Mouse (Mus musculus) layer of hippocampus, adult 11-12 months (tissue): Measurements from ENCODE around the gene Adad2.

ENCODE experiments used
- DNase-seq: peaks from one replicate; pipeline ENCODE4 v3.0.0; 2022; ENCODE audit warnings: low spot score

Adad2 gene

DNA sequence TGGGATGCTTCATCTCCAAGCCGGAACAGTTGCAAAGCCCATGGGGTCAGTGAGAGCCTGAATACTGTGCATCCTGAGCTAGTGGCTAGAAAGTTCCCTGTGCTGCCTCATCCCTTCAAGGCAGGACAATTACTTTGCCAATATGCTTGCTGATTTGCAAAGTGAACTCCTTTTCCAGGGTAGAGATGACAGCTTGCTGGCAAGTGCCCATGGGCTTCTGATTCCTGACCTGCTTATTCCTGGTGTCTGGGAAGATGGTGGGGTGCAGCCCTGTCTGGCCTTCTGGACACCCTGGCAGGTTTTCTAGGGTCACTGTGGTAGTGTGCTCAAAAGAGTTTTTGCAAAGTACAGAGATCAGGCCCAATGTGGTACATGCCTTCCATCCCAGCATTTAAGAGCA lies 30.4 kb downstream of the Adad2 start:
- DNase-seq: no peak

DNA sequence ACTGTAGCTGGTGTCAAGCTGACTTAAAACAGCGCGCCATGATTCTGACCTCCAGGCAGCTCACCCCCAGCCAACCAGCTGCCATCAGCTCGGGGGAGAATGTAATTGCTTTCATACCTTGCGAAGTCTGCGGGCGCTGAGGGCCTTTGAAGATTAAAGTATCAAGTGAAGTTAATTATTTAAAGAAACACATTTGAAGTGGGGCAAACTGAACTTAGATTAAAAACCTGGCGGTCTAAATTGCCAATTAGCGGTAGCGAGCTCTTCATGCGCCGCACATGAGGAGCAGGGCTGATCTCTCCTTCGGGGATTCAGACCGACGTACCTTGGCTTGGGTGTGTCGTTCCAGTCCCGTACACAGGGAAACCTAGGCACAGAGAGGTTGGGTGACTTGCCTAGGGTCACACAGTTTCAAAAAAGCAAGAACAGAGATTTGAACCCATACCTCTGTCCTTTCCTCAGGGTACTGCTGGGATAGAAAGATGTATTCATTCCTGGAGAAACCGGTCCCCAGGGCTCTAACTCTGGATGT lies 31.9 kb downstream of the Adad2 start:
- DNase-seq: no peak

DNA sequence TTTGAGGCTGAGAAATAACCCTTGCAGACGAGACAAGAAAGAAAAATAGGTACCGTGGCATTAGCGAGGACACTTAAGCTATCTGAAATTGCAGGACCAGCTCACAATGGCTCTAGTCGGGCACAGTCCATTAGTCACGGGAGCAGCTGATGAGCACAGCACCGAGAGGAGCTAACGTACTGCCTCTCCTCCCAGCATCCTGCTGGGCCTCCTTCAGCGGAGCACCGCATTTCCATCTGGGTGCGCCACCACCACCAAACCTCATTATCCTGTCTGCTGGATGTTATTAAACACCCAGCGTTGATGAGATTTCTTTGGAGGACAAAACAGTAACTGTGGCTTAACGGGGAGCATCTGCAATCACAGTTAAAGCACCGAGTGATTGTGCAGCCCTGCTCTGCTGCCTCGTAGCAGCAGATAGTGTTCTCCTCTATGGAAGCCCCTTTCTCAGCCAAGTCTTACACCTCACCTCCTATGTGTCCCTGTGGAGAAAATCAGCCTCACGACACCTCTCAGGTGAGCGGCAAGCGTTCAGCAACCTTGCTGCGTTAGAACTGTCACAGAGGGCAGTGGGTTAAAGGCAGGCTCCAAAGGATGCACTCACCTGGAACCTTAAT lies 32.5 kb downstream of the Adad2 start:
- no peak for DNase-seq

DNA sequence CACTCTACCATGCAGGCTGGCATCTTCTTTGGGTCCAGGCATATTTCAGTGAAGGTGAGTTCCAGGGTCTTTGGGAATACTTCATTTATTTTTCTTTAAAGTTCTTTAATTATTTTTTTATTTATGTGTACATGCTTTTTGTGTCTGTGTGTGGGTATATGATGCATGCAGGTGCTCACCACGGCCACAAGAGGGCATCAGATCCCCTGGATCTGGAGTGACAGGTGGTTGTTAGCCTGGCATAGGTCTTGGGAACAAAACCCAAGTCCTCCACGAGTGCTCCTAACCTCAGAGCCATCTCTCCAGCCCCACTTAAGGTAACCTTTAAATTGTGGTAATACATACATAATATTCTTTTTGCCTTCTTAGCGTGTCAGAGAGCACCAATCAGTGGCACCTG lies 33.6 kb downstream of the Adad2 start:
- no peak for DNase-seq

DNA sequence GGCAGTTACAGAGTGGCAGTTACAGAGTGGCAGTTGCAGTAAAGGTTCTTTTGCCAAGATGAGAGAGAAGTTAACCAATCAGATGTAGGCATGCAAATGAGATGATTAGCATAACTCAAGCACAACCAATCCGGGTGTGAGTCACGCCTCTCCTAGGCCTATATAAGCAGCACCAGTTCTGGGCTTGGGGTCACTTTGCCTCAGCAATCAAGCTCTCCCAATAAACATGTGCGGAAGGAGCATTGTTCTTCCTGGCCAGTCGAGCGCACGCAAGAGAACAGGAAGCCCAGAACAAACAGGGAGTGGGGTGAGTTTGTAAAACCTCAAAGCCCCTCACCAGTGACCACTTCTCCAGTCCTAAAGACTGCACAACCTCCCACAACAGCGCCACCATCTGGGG lies 34.3 kb downstream of the Adad2 start:
- no peak for DNase-seq

DNA sequence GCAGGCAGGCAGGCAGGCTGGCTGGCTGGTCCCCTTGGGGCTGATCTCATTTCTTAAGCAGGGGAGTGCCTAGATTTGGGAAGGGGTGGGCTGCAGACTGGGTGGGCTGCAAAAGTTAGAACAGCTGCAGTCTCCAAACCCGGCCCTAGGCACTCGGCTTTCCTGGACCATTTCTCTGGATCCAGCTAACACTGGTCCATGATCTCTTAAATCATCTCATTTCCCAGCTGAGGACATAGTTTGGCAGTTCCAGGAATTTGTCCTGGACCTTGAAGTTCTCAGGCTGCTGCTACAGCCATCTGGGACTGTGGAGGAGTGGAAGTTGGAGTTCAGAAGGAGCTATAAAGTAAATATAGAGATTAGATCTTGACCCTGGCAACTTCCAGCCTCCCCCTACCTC lies 38.8 kb downstream of the Adad2 start:
- DNase-seq: no peak

DNA sequence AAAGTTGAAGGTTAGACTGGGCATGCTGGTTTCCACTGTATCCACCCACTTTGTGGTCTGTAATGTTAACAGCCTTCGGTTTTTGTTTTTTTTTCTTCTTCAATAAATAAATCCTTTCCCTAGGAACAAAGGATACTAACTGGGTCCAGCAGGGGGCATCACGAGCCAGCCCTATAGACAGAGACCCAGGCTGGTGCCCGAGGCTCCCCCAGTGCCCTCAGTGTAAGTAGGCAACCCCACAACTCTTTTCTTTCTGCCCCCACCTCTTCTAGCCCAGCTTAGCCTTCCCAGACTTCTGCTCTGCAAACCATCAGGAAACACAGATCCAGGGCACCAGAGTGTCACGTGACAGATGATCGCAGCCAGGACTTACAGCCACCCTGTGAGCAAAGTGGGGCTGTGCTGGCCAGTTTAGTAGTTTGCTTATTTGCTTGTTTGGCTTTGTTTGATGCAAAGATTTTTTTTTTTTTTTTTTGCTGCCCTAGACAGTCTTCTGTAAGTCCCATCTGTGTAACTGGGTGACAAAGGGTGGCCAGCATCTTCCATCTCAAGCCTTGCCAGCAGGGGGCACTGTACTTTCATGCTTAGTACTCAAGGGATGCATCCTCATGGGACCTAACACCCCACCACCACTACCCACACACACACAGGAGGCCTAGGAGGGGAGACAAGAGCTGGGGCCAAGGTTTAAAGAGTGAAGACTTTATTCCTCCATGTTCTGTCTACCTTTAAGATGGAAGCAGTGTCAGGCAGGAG lies 44.3 kb downstream of the Adad2 start:
- no peak for DNase-seq

DNA sequence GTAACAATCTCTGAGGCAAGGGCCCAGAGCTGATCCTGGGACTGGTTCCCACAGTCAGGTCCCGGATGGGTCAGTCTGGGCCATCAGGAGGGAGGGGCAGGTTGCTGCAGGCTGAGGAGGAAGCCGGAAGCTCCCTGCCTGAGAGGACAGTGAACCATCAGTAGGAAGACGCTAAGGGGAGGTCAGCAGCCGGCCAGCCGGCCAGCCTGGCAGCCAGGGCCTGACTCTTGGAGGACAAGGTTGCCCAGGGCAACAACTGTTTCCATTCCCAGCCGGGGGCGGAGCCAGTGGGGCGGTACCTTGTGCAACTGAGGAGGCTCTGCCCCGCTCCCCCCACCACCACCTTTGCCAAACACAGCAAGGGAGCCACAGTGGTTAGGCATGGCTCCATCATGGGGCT lies 48.5 kb downstream of the Adad2 start:
- DNase-seq: peak; percentile 22

DNA sequence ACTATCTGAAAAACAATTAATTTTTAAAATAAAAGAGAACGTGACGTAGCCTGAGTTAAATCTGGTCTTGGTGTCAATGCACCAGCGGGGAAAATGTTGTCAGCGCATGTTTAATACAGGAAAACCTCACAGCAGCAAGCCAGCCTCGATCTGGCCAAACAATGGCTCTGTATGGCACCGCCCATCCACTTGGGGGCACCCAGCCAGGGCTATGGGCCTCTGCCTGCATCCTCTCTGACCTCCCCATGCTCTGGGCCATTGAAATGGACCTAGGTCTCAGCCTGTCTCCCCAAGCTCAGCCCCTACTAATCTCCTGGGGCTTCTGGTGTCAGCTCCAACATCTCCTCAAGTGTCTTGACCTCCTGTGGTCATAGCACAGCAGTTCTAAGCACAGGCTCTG lies 49.3 kb downstream of the Adad2 start:
- DNase-seq: no peak

DNA sequence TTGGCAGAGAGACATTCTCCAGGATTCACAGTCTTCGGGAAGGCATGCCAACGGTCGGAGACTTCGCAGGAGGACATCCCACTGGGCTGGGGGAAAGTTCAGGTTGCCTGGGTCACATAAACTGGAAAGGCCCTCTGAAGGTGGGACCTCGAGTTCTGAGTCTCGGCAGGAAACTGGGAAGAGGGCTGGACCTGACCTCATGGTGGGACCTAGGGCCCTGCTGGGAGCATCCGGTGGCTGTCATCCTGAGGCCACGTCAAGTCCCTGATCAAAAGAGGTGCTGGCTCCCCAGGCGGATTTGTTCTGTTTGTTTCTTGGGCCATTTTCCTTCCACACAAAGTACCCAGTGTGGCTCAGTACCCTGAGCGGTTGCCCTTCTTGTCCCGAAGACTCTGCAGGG lies 50.9 kb downstream of the Adad2 start:
- no peak for DNase-seq

DNA sequence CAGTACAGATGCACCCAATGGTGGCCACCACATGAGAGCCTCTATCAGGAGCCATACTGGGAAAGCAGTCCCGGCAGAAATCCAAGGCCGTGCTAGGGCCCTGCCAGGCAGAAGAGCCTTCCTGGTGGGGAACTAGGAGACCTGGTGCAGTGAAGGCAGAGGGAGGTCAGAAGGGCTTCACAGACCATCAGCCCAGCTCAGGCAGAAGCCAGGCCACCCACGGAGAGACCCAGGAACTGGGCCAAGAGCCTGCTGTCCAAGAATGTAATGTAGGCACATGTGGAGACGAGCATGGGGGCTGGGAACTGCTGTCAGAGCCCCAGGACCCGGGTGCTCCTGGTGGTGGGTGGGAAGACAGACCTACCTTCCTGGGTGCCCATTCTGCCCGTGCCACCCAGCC lies 52.7 kb downstream of the Adad2 start:
- DNase-seq: no peak
